Mouse (Mus musculus) cortical plate, adult 2 months (tissue): ENCODE results near the gene Zfp503.
A peak's percentile ranks its signal among the peaks of the same experiment; 100 is the strongest.

Experiments
- CTCF ChIP-seq: fragments of 200-500 bp; IDR thresholded peaks from 2 replicates; pipeline ENCODE4 v1.5.1; 2011; ENCODE audit warnings: mild to moderate bottlenecking, control low read depth, low read length; ENCODE audit not compliant: insufficient read depth; ENCODE audit errors: extremely low read depth
- POLR2A ChIP-seq: fragments of 200-500 bp; IDR thresholded peaks from 2 replicates; pipeline ENCODE4 v1.6.1; 2011; ENCODE audit warnings: mild to moderate bottlenecking, low read length, control low read depth; ENCODE audit not compliant: insufficient read depth; ENCODE audit errors: extremely low read depth

GRCm38 (mm10) chr14:21985981-21986732 is 3.2 kb downstream of the Zfp503 start:
- TF ChIP-seq POLR2A (no peak), CTCF (peak; percentile 40)
